ENCODE assay signal across 8 mouse cellular contexts in the genomic region with DNA sequence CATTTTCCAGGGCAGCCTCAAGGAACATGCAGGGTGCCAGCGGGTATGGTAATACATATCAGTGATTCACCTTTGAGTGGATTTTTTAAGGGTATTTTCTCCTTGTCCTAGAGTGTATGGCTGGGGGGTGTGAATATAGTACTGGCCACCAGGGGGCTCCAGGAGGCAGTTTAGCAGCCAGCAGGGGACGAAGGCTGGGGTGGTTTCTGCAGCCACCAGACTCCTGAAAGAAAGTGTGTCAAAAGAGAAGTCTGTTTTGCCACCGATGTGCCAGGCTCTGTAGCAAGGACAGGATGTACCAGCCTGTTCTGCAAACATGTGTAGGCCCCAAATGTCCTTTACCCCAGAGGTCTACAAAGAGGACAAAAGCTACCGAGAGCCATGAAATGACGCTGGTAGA. TPM values are rescaled to one million over a fixed set of nuclear protein-coding genes. Genes with fewer than 3 reads are reported as not detected.
DNase-seq lines count a peak whose midpoint lies in the region; ATAC-seq and TF ChIP-seq lines count a peak whose summit lies in the region.

No protein-coding gene starts in this region.

- H3K4me3 ChIP-seq in intestine, postnatal 0 days (ENCODE audit: low read depth, low read length), result no peak overlapping the region
- H3K4me3 ChIP-seq in limb, embryonic 10.5 days, result no peak overlapping the region
- H3K4me3 ChIP-seq in neural tube, embryonic 13.5 days, result no peak overlapping the region

- intact Hi-C loops in gastrocnemius, postnatal 36 days (cut with DNase I), result loop anchor here (2.0 to 5.0 kb wide), 2 partner anchors 207 to 397 kb away; a partner anchor contains a TSS

- 47% methylated on average over 5 of the region's 5 CpGs for WGBS in intestine, postnatal 0 days
- WGBS in limb, embryonic 10.5 days, result 47% methylated on average over 5 of the region's 5 CpGs
- 38% methylated on average over 5 of the region's 5 CpGs for WGBS in neural tube, embryonic 13.5 days

- H3K9ac ChIP-seq in intestine, postnatal 0 days (ENCODE audit: low read depth, low read length), result no peak overlapping the region
- H3K9ac ChIP-seq in neural tube, embryonic 13.5 days, result no peak overlapping the region

- no peak overlapping the region for H3K4me2 ChIP-seq in intestine, postnatal 0 days (replicated peaks; ENCODE audit: low read depth)
- no peak overlapping the region for H3K4me2 ChIP-seq in neural tube, embryonic 13.5 days

- no peaks in the 10 kb centered on the region for H3K4me1 ChIP-seq in intestine, postnatal 0 days (replicated peaks; ENCODE audit: control insufficient read depth, insufficient read depth, low read length)
- H3K4me1 ChIP-seq in limb, embryonic 10.5 days, result peaks cover 69% of the 10 kb centered on the region
- peaks cover 62% of the 10 kb centered on the region for H3K4me1 ChIP-seq in neural tube, embryonic 13.5 days (replicated peaks)

- peak; percentile 59 to 66 for DNase-seq in B cell, adult 2 months
- DNase-seq in adrenal gland, postnatal 14 days, result peak; percentile 92
- DNase-seq in embryo, embryonic 11.5 days (ENCODE audit: low read depth, low spot score), result peak; percentile 59
- peak; percentile 67 to 72 for DNase-seq in gastrocnemius, postnatal 36 days
- DNase-seq in limb, embryonic 10.5 days (ENCODE audit: low spot score), result peak; percentile 85
- DNase-seq in thymus, postnatal 0 days (ENCODE audit: low spot score), result peak; percentile 21

- peak; percentile 34; the same call in 1 of the 2 replicates for ATAC-seq in intestine, postnatal 0 days
- ATAC-seq in neural tube, embryonic 13.5 days (ENCODE audit: low read depth), result peak; percentile 46; the same call in 1 of the 2 replicates

- H3K9me3 ChIP-seq in intestine, postnatal 0 days (ENCODE audit: control insufficient read depth), result no peaks in the 10 kb centered on the region
- no peaks in the 10 kb centered on the region for H3K9me3 ChIP-seq in limb, embryonic 10.5 days (replicated peaks)
- H3K9me3 ChIP-seq in neural tube, embryonic 13.5 days, result no peaks in the 10 kb centered on the region

- H3K36me3 ChIP-seq in intestine, postnatal 0 days (ENCODE audit: control insufficient read depth, insufficient read depth), result no peaks in the 10 kb centered on the region
- peaks cover 6% of the 10 kb centered on the region; the same call in 1 of the 2 replicates for H3K36me3 ChIP-seq in limb, embryonic 10.5 days
- no peaks in the 10 kb centered on the region for H3K36me3 ChIP-seq in neural tube, embryonic 13.5 days

- peak; percentile 89 for TF ChIP-seq CTCF in intestine, postnatal 0 days (IDR thresholded peaks at IDR 0.05; ENCODE audit: low read depth)

- H3K27me3 ChIP-seq in intestine, postnatal 0 days (replicated peaks; ENCODE audit: control insufficient read depth, insufficient read depth, low read length), result no peaks in the 10 kb centered on the region
- no peaks in the 10 kb centered on the region for H3K27me3 ChIP-seq in limb, embryonic 10.5 days (ENCODE audit: low read depth, poor library complexity, severe bottlenecking)
- H3K27me3 ChIP-seq in neural tube, embryonic 13.5 days, result no peaks in the 10 kb centered on the region

- no peak overlapping the region for H3K27ac ChIP-seq in intestine, postnatal 0 days (ENCODE audit: low read depth, low read length)
- 0 out of 2 replicates have a peak overlapping the region, but pooled peaks have one; percentile 1 for H3K27ac ChIP-seq in limb, embryonic 10.5 days
- no peak overlapping the region for H3K27ac ChIP-seq in neural tube, embryonic 13.5 days (replicated peaks)

RNA-seq across cellular contexts. Expression of a gene that starts 42.5 kb away (rescaled TPM):
- total RNA-seq in adrenal gland, postnatal 14 days (2021), result 84.2 and 94.8 TPM in 2 replicates
- 10 to 100 TPM; 14.5 to 17.3 TPM for total RNA-seq in gastrocnemius, postnatal 36 days (2021)
- polyA plus RNA-seq in intestine, postnatal 0 days (2015; fragmentation: Nextera tagmentation; extraction: Ambion mirVana), result 37.4 and 40.1 TPM in 2 replicates
- polyA plus RNA-seq in limb, embryonic 10.5 days (2016; fragmentation: Nextera tagmentation; extraction: Ambion mirVana), result 49.6 and 64.3 TPM in 2 replicates
- polyA plus RNA-seq in neural tube, embryonic 13.5 days (2015; fragmentation: Nextera tagmentation; extraction: Ambion mirVana), result 26.2 and 31.7 TPM in 2 replicates
- polyA plus RNA-seq in thymus, postnatal 0 days (2015; fragmentation: Nextera tagmentation; extraction: Ambion mirVana), result 11.0 and 12.1 TPM in 2 replicates

Comparison
In these comparisons a context has a peak if more than half of its experiments do, and no peak if none do; other contexts are left out.
1. DNase-seq: peak in every context shown above with its lines; median percentile 92 in adrenal gland, postnatal 14 days; 85 in limb, embryonic 10.5 days; 70 in gastrocnemius, postnatal 36 days; 62 in B cell, adult 2 months; 59 in embryo, embryonic 11.5 days; 21 in thymus, postnatal 0 days.